Mouse (Mus musculus): ENCODE results near the gene Hp. TPM values are rescaled to one million over a fixed set of nuclear protein-coding genes. Genes with fewer than 3 reads are reported as not detected.

Hp gene
- total and polyA plus RNA-seq, 2 experiments from 2014 or later, result 0.26 to 1.6 TPM

- H3K9ac ChIP-seq (replicated peaks; ENCODE audit: low read length, poor library complexity, severe bottlenecking), result no peak overlapping the region
- no peak for ATAC-seq (ENCODE audit: low FRiP score)
- peaks cover 94% of the 10 kb centered on the region for H3K36me3 ChIP-seq (ENCODE audit: insufficient read depth, low read length)
- H3K27ac ChIP-seq (ENCODE audit: low read depth, low read length), result no peak overlapping the region
- 36% methylated on average over 3 of the region's 3 CpGs for WGBS
- no peak overlapping the region for H3K4me3 ChIP-seq (ENCODE audit: low read depth, low read length)
- H3K4me2 ChIP-seq (ENCODE audit: low read depth, low read length, poor library complexity, severe bottlenecking), result no peak overlapping the region
- DNase-seq (ENCODE audit: low spot score), result peak; percentile 10
- no peaks in the 10 kb centered on the region for H3K4me1 ChIP-seq (ENCODE audit: insufficient read depth, low read length)
- no peaks in the 10 kb centered on the region for H3K9me3 ChIP-seq (ENCODE audit: low read length)
- no peaks in the 10 kb centered on the region for H3K27me3 ChIP-seq (ENCODE audit: insufficient read depth, low read length)
- TF ChIP-seq CTCF (IDR thresholded peaks at IDR 0.05), result peak; percentile 64
These were observed 27.3 kb downstream of the Hp start for GRCm38 (mm10) chr8:109551663-109552062.

- WGBS, result 49% methylated on average over 2 of the region's 3 CpGs
- ATAC-seq (ENCODE audit: low FRiP score), result no peak
- Histone ChIP-seq H3K36me3 (ENCODE audit: insufficient read depth, low read length) (peaks cover 19% of the 10 kb centered on the region), H3K9me3 (ENCODE audit: low read length) (no peaks in the 10 kb centered on the region), H3K27ac (ENCODE audit: low read depth, low read length) (no peak overlapping the region), H3K4me2 (ENCODE audit: low read depth, low read length, poor library complexity, severe bottlenecking) (no peak overlapping the region), H3K4me3 (ENCODE audit: low read depth, low read length) (no peak overlapping the region), H3K27me3 (ENCODE audit: insufficient read depth, low read length) (no peaks in the 10 kb centered on the region), H3K9ac (replicated peaks; ENCODE audit: low read length, poor library complexity, severe bottlenecking) (no peak overlapping the region), H3K4me1 (ENCODE audit: insufficient read depth, low read length) (no peaks in the 10 kb centered on the region)
- no peak for TF ChIP-seq CTCF (IDR thresholded peaks at IDR 0.05)
- no peak for DNase-seq (ENCODE audit: low spot score)
These were observed 34.9 kb downstream of the Hp start for GRCm38 (mm10) chr8:109544049-109544448.

- 86% methylated on average over 8 of the region's 8 CpGs for WGBS
- no peak overlapping the region for H3K4me2 ChIP-seq (ENCODE audit: low read depth, low read length, poor library complexity, severe bottlenecking)
- no peaks in the 10 kb centered on the region for H3K9me3 ChIP-seq (ENCODE audit: low read length)
- no peaks in the 10 kb centered on the region for H3K4me1 ChIP-seq (ENCODE audit: insufficient read depth, low read length)
- H3K36me3 ChIP-seq (ENCODE audit: insufficient read depth, low read length), result peaks cover 13% of the 10 kb centered on the region
- no peak for DNase-seq (ENCODE audit: low spot score)
- H3K27me3 ChIP-seq (ENCODE audit: insufficient read depth, low read length), result no peaks in the 10 kb centered on the region
- no peak overlapping the region for H3K27ac ChIP-seq (ENCODE audit: low read depth, low read length)
- no peak overlapping the region for H3K9ac ChIP-seq (replicated peaks; ENCODE audit: low read length, poor library complexity, severe bottlenecking)
- no peak overlapping the region for H3K4me3 ChIP-seq (ENCODE audit: low read depth, low read length)
- no peak for ATAC-seq (ENCODE audit: low FRiP score)
- TF ChIP-seq CTCF (IDR thresholded peaks at IDR 0.05), result no peak
These were observed 36.0 kb downstream of the Hp start for GRCm38 (mm10) chr8:109542748-109543519.

GRCm38 (mm10) chr8:109542165-109542564, 36.8 kb downstream of the Hp start:
- no peak overlapping the region for H3K27ac ChIP-seq (ENCODE audit: low read depth, low read length)
- peaks cover 5% of the 10 kb centered on the region for H3K36me3 ChIP-seq (ENCODE audit: insufficient read depth, low read length)
- no peak overlapping the region for H3K4me3 ChIP-seq (ENCODE audit: low read depth, low read length)
- H3K4me1 ChIP-seq (ENCODE audit: insufficient read depth, low read length), result no peaks in the 10 kb centered on the region
- no peak for TF ChIP-seq CTCF (IDR thresholded peaks at IDR 0.05)
- DNase-seq (ENCODE audit: low spot score), result no peak
- no peaks in the 10 kb centered on the region for H3K27me3 ChIP-seq (ENCODE audit: insufficient read depth, low read length)
- no peak overlapping the region for H3K4me2 ChIP-seq (ENCODE audit: low read depth, low read length, poor library complexity, severe bottlenecking)
- no peak for ATAC-seq (ENCODE audit: low FRiP score)
- no peak overlapping the region for H3K9ac ChIP-seq (replicated peaks; ENCODE audit: low read length, poor library complexity, severe bottlenecking)
- 82% methylated on average over 5 of the region's 5 CpGs for WGBS
- H3K9me3 ChIP-seq (ENCODE audit: low read length), result no peaks in the 10 kb centered on the region

- H3K9ac ChIP-seq (replicated peaks; ENCODE audit: low read length, poor library complexity, severe bottlenecking), result peak overlapping the region; percentile 36; the same call in 1 of the 2 replicates
- 5% methylated on average over 5 of the region's 5 CpGs for WGBS
- 0 out of 2 replicates have a peak overlapping the region, but pooled peaks have one; percentile 51 for H3K27ac ChIP-seq (ENCODE audit: low read depth, low read length)
- peaks cover 5% of the 10 kb centered on the region; the same call in 1 of the 2 replicates for H3K4me1 ChIP-seq (ENCODE audit: insufficient read depth, low read length)
- no peaks in the 10 kb centered on the region for H3K27me3 ChIP-seq (ENCODE audit: insufficient read depth, low read length)
- ATAC-seq (ENCODE audit: low FRiP score) (peak; percentile 81), DNase-seq (ENCODE audit: low spot score) (peak; percentile 83)
- TF ChIP-seq CTCF (IDR thresholded peaks at IDR 0.05), result peak; percentile 91
- H3K4me2 ChIP-seq (ENCODE audit: low read depth, low read length, poor library complexity, severe bottlenecking), result peak overlapping the region; percentile 28
- H3K36me3 ChIP-seq (ENCODE audit: insufficient read depth, low read length), result no peaks in the 10 kb centered on the region
- H3K9me3 ChIP-seq (ENCODE audit: low read length), result no peaks in the 10 kb centered on the region
- H3K4me3 ChIP-seq (ENCODE audit: low read depth, low read length), result 0 out of 2 replicates have a peak overlapping the region, but pooled peaks have one; percentile 17
These were observed 42.3 kb downstream of the Hp start for GRCm38 (mm10) chr8:109536703-109537102.

Measured in midbrain, postnatal 0 days (tissue).